Mouse (Mus musculus) CH12.LX (cell line): ENCODE measurements around the gene Rac1. TPM values are rescaled to one million over a fixed set of nuclear protein-coding genes. Genes with fewer than 3 reads are reported as not detected.

ENCODE experiments used
- DNase-seq: peaks from one replicate; pipeline ENCODE4 v3.0.0-alpha.2; 2013; ENCODE audit errors: extremely low read depth
- H3K27ac ChIP-seq: 2 replicates; pipeline ENCODE4 v1.5.1; 2012; ENCODE audit warnings: low read depth, mild to moderate bottlenecking, control low read depth, moderate library complexity; ENCODE audit not compliant: insufficient read depth
- H3K27me3 ChIP-seq: replicated peaks from 2 replicates; pipeline ENCODE3; 2012; ENCODE audit warnings: inconsistent platforms
- H3K36me3 ChIP-seq, 2 experiments: replicated peaks in 1 of 2; 2 replicates each; pipeline versions ENCODE3 to v1.6.1; 2012; ENCODE audit warnings: inconsistent platforms in 1 of 2, low read length in 1 of 2, mild to moderate bottlenecking in 1 of 2, mixed read lengths in 1 of 2, moderate library complexity in 1 of 2; ENCODE audit not compliant: control insufficient read depth in 1 of 2, insufficient read depth in 1 of 2
- H3K4me1 ChIP-seq, 2 experiments: 2 replicates each; pipeline ENCODE4 v1.6.1; 2012; ENCODE audit warnings: inconsistent platforms in 1 of 2, moderate library complexity in 1 of 2; ENCODE audit not compliant: insufficient read depth in 2 of 2, control insufficient read depth in 1 of 2
- H3K4me2 ChIP-seq: 2 replicates; pipeline ENCODE4 v1.6.1; 2012; ENCODE audit warnings: low read depth, mild to moderate bottlenecking, control low read depth; ENCODE audit not compliant: poor library complexity, insufficient read depth, severe bottlenecking
- H3K4me3 ChIP-seq, 3 experiments: fragments of 150-350 bp in 1 of 3; sonication (generic) in 1 of 3; replicated peaks in 1 of 3; 2 replicates each; pipeline versions ENCODE3 to v1.5.1; 2011 to 2012; ENCODE audit warnings: low read depth in 2 of 3, low read length in 2 of 3, mild to moderate bottlenecking in 2 of 3, moderate library complexity in 2 of 3, control low read depth in 1 of 3, improper control_type of control experiment in 1 of 3, inconsistent platforms in 1 of 3, mixed read lengths in 1 of 3; ENCODE audit not compliant: poor library complexity in 1 of 3
- H3K79me2 ChIP-seq: replicated peaks from 2 replicates; pipeline ENCODE4 v1.6.1; 2012; ENCODE audit warnings: mild to moderate bottlenecking, moderate library complexity; ENCODE audit not compliant: control insufficient read depth, poor library complexity, insufficient read depth, severe bottlenecking; ENCODE audit errors: extremely low read depth
- H3K9ac ChIP-seq: 2 replicates; pipeline ENCODE4 v1.6.1; 2012; ENCODE audit warnings: low read depth, mild to moderate bottlenecking, control low read depth, moderate library complexity; ENCODE audit not compliant: insufficient read depth
- H3K9me3 ChIP-seq: replicated peaks from 2 replicates; pipeline ENCODE3; 2012; ENCODE audit warnings: low read length, inconsistent platforms, mixed read lengths
- BHLHE40 ChIP-seq: IDR thresholded peaks from 2 replicates; pipeline ENCODE4 v1.6.1; 2011; ENCODE audit warnings: mild to moderate bottlenecking, low read depth, low read length, improper control_type of control experiment
- CHD1 ChIP-seq: IDR thresholded peaks from 2 replicates; pipeline ENCODE4 v1.6.1; 2012; ENCODE audit warnings: low read depth, low read length, improper control_type of control experiment, inconsistent platforms
- CHD2 ChIP-seq: IDR thresholded peaks from 2 replicates; pipeline ENCODE4 v1.6.1; 2011; ENCODE audit warnings: low read length, improper control_type of control experiment
- CTCF ChIP-seq, 2 experiments: IDR thresholded peaks in 1 of 2; conservative IDR thresholded peaks in 1 of 2; 2 replicates each; pipeline ENCODE4 v1.5.1; 2011 to 2012; ENCODE audit warnings: low read depth in 2 of 2, low read length in 2 of 2, improper control_type of control experiment in 1 of 2, inconsistent platforms in 1 of 2, mild to moderate bottlenecking in 1 of 2, moderate library complexity in 1 of 2
- ETS1 ChIP-seq: conservative IDR thresholded peaks from 2 replicates; pipeline ENCODE4 v1.6.1; 2012; ENCODE audit warnings: low read depth, mild to moderate bottlenecking, inconsistent platforms, low read length, improper control_type of control experiment, moderate library complexity
- HCFC1 ChIP-seq: IDR thresholded peaks from 2 replicates; pipeline ENCODE4 v1.6.1; 2012; ENCODE audit warnings: low read depth, mild to moderate bottlenecking, inconsistent platforms, low read length, improper control_type of control experiment
- IRF4 ChIP-seq: IDR thresholded peaks from 2 replicates; pipeline ENCODE4 v1.6.1; 2014; ENCODE audit warnings: low read depth, mild to moderate bottlenecking, inconsistent platforms, low read length, improper control_type of control experiment
- JUND ChIP-seq: conservative IDR thresholded peaks from 2 replicates; pipeline ENCODE4 v1.6.1; 2011; ENCODE audit warnings: low read depth, low read length, improper control_type of control experiment
- KAT2A ChIP-seq: IDR thresholded peaks from 2 replicates; pipeline ENCODE4 v1.6.1; 2012; ENCODE audit warnings: low read length, improper control_type of control experiment, inconsistent platforms; ENCODE audit not compliant: insufficient replicate concordance
- MAFK ChIP-seq: IDR thresholded peaks from 2 replicates; pipeline ENCODE4 v1.6.1; 2011; ENCODE audit warnings: low read length, improper control_type of control experiment; ENCODE audit not compliant: insufficient replicate concordance
- MAX ChIP-seq: IDR thresholded peaks from 2 replicates; pipeline ENCODE4 v1.6.1; 2011; ENCODE audit warnings: low read length, improper control_type of control experiment
- MAZ ChIP-seq: IDR thresholded peaks from 2 replicates; pipeline ENCODE4 v1.6.1; 2012; ENCODE audit warnings: low read depth, mild to moderate bottlenecking, inconsistent platforms, low read length, improper control_type of control experiment, moderate library complexity
- MXI1 ChIP-seq: IDR thresholded peaks from 2 replicates; pipeline ENCODE4 v1.6.1; 2011; ENCODE audit warnings: mild to moderate bottlenecking, low read depth, low read length, improper control_type of control experiment
- MYC ChIP-seq: IDR thresholded peaks from 2 replicates; pipeline ENCODE4 v1.6.1; 2011; ENCODE audit warnings: low read depth, mild to moderate bottlenecking, improper control_type of control experiment, low read length
- NRF1 ChIP-seq: IDR thresholded peaks from 2 replicates; pipeline ENCODE4 v1.6.1; 2014; ENCODE audit warnings: low read depth, mild to moderate bottlenecking, inconsistent platforms, low read length, improper control_type of control experiment, moderate library complexity
- PAX5 ChIP-seq: IDR thresholded peaks from 2 replicates; pipeline ENCODE4 v1.6.1; 2012; ENCODE audit warnings: low read length, inconsistent platforms, mixed read lengths
- RAD21 ChIP-seq: IDR thresholded peaks from 2 replicates; pipeline ENCODE4 v1.6.1; 2011; ENCODE audit warnings: low read depth, mild to moderate bottlenecking, low read length, improper control_type of control experiment, moderate library complexity
- SMC3 ChIP-seq: IDR thresholded peaks from 2 replicates; pipeline ENCODE4 v1.6.1; 2011; ENCODE audit warnings: low read depth, low read length, improper control_type of control experiment
- TBP ChIP-seq: conservative IDR thresholded peaks from 2 replicates; pipeline ENCODE4 v1.6.1; 2011; ENCODE audit warnings: low read depth, low read length, improper control_type of control experiment
- TCF12 ChIP-seq: IDR thresholded peaks from 2 replicates; pipeline ENCODE4 v1.6.1; 2014; ENCODE audit warnings: low read depth, mild to moderate bottlenecking, inconsistent platforms, low read length, improper control_type of control experiment
- UBTF ChIP-seq: IDR thresholded peaks from 2 replicates; pipeline ENCODE4 v1.6.1; 2012; ENCODE audit warnings: low read depth, mild to moderate bottlenecking, inconsistent platforms, low read length, improper control_type of control experiment, moderate library complexity
- USF1 ChIP-seq: IDR thresholded peaks from 2 replicates; pipeline ENCODE4 v1.6.1; 2014; ENCODE audit warnings: low read depth, mild to moderate bottlenecking, inconsistent platforms, low read length, improper control_type of control experiment
- USF2 ChIP-seq: conservative IDR thresholded peaks from 2 replicates; pipeline ENCODE4 v1.6.1; 2011; ENCODE audit warnings: low read depth, low read length, improper control_type of control experiment
- ZC3H11A ChIP-seq: IDR thresholded peaks from 2 replicates; pipeline ENCODE4 v1.6.1; 2012; ENCODE audit warnings: low read depth, mild to moderate bottlenecking, inconsistent platforms, low read length, improper control_type of control experiment
- ZMIZ1 ChIP-seq: IDR thresholded peaks from 2 replicates; pipeline ENCODE4 v1.6.1; 2012; ENCODE audit warnings: low read depth, mild to moderate bottlenecking, inconsistent platforms, low read length, improper control_type of control experiment
- ZNF384 ChIP-seq: IDR thresholded peaks from 2 replicates; pipeline ENCODE4 v1.6.1; 2012; ENCODE audit warnings: low read depth, low read length, improper control_type of control experiment, inconsistent platforms
- dilution Hi-C: fragments of 300-500 bp; cut with MboI; formaldehyde crosslinking; loops from 2 replicates; pipeline ENCODE4 v1.14.3; 2020; ENCODE audit warnings: low sequenced_read_pairs; ENCODE audit not compliant: extremely low pct_unique_long_range_greater_than_20kb, extremely low pct_ligation_motif_present
- in situ Hi-C: fragments of 300-500 bp; cut with MboI; formaldehyde crosslinking; loops from 3 replicates; pipeline ENCODE4 v1.14.3; 2019; ENCODE audit warnings: low sequenced_read_pairs, low pct_ligation_motif_present, low pct_unique_long_range_greater_than_20kb, mixed read lengths
- polyA plus RNA-seq: library from polyadenylated mRNA; unstranded; fragments of >175 nt; gene quantifications from 2 replicates; pipeline ENCODE4 v1.2.1, GENCODE M21; 2012; ENCODE audit warnings: low read depth; ENCODE audit not compliant: insufficient read length
- total RNA-seq, 2 experiments: library from RNA; depleted of rRNA; stranded (reverse); fragments of 300-350 nt in 1 of 2; fragments of >200 nt in 1 of 2; gene quantifications; 2 replicates each; pipeline ENCODE4 v1.2.3; 2012 to 2014

Gene Rac1
- total and polyA plus RNA-seq, 3 experiments = 138 to 222 (median 199) TPM

DNA sequence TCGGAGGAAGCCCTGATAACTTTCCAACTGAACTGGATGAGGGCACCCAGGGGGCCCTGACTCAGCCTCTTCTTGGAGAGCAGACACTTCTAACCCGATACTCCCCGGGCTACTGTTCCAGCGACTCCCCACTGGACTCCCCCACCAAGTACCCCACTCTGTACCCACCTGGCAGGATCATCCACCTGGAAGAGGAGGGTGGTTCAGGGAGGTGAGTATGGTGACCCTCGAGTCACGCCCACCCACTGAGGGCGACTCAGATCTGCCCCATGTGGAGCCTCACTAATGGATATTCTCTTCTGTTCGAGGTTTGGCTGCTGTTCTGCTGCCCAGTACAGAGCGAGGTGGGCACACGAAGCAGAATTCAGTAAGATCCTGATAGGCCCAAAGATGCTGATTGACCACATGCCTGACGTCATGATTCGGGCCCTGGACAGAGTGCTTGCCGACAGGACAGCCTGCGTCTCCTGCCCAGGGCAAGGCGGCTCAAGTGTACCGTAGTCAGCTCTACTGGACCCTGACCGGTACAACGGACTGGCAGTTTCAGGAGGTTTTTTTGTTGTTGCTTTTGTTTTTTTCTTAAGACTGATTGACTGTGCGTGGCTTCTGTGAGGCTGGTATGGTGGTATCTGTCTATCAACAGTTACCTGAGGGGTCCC, 24.8 kb downstream of the Rac1 start:
- TF ChIP-seq ETS1 (no peak), MAX (no peak), BHLHE40 (no peak), RAD21 (no peak), JUND (no peak), MAZ (no peak), TBP (no peak), SMC3 (no peak), CHD1 (no peak), ZMIZ1 (no peak), ZC3H11A (no peak), PAX5 (no peak), CHD2 (no peak), TCF12 (no peak), UBTF (no peak), MYC (no peak), CTCF (conservative IDR thresholded peaks at IDR 0.05 in 1 of 2, IDR thresholded peaks at IDR 0.05 in 1 of 2; ENCODE audit: low read depth in 2 of 2, low read length in 2 of 2) (no peak), MAFK (no peak), USF2 (no peak), KAT2A (no peak)
- TF ChIP-seq, all 38 proteins: peak for 0
- H3K79me2 ChIP-seq = no peaks in the 10 kb centered on the region
- in situ Hi-C loops (loop anchor here (5.0 kb wide), 2 partner anchors 36 to 49 kb away; no protein-coding TSS in a partner anchor), dilution Hi-C loops (no loop called here)
- H3K27ac ChIP-seq = no peak overlapping the region
- no peak for DNase-seq
- peaks cover 57 to 86% of the 10 kb centered on the region in 2 experiments for H3K36me3 ChIP-seq
- H3K9me3 ChIP-seq = no peaks in the 10 kb centered on the region
- no peak overlapping the region for H3K4me2 ChIP-seq
- no peaks in the 10 kb centered on the region for H3K27me3 ChIP-seq
- no peak overlapping the region for H3K9ac ChIP-seq
- H3K4me3 ChIP-seq = no peak overlapping the region
- H3K4me1 ChIP-seq = peaks cover 0 to 15% of the 10 kb centered on the region in 2 experiments; a peak in 1 of 4 replicates

DNA sequence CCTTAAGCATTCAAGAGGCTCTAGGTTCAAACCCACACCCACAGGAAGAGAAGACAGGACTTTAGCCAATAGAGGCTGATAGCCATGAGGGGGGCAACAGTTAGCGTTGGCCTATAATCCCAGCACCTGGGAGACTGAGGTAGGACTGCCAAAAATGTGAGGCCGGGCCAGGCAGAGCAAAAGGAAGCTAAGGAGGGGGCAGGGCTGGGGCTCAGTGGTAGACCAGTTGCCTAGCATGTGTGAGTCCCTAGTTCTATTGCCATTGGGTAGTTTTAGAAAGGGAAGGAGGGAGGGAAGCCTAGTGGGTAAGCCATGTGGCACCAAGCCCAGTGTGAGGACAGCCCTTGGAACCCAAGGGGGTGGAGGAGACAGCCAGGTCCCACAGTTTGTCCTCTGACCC, 26.2 kb downstream of the Rac1 start:
- dilution Hi-C loops = no loop called here

More for the DNA sequence above, 26.2 kb downstream of the Rac1 start:
- Histone ChIP-seq H3K4me1 (peaks cover 0 to 8% of the 10 kb centered on the region in 2 experiments; a peak in 1 of 4 replicates), H3K27ac (no peak overlapping the region), H3K4me3 (no peak overlapping the region), H3K27me3 (no peaks in the 10 kb centered on the region), H3K9ac (no peak overlapping the region), H3K79me2 (no peaks in the 10 kb centered on the region), H3K4me2 (no peak overlapping the region), H3K9me3 (no peaks in the 10 kb centered on the region), H3K36me3 (peaks cover 43 to 86% of the 10 kb centered on the region in 2 experiments)
- TF ChIP-seq JUND (no peak), KAT2A (no peak), HCFC1 (no peak), MAZ (no peak), CTCF (conservative IDR thresholded peaks at IDR 0.05 in 1 of 2, IDR thresholded peaks at IDR 0.05 in 1 of 2; ENCODE audit: low read depth in 2 of 2, low read length in 2 of 2) (no peak), IRF4 (no peak), ETS1 (no peak), NRF1 (no peak), CHD2 (no peak), USF2 (no peak), ZNF384 (no peak), MAFK (no peak), TCF12 (no peak), USF1 (no peak), MAX (no peak), ZC3H11A (no peak), TBP (no peak), MXI1 (no peak)
- DNase-seq = no peak
- in situ Hi-C loops = loop anchor here (5.0 kb wide), 2 partner anchors 34 to 51 kb away; no protein-coding TSS in a partner anchor
